Mouse (Mus musculus) lung, embryonic 14.5 days (tissue): Measurements from ENCODE around the gene Tcf25. TPM values are rescaled to one million over a fixed set of nuclear protein-coding genes. Genes with fewer than 3 reads are reported as not detected.

ENCODE experiments used
- ATAC-seq: fragments of 200-750 bp; cut with Nextera tagmentation; 2 replicates; pipeline ENCODE4 v1.8.0; 2017; ENCODE audit warnings: mild to moderate bottlenecking, moderate TSS enrichment, moderate library complexity; ENCODE audit not compliant: insufficient read depth
- DNase-seq: peaks from one replicate; pipeline ENCODE4 v3.0.0-alpha.2; 2015
- H3K27ac ChIP-seq: fragments of 300-500 bp; sonication (generic); 2 replicates; pipeline ENCODE4 v1.5.1; 2014; ENCODE audit warnings: low read depth, mild to moderate bottlenecking, moderate library complexity
- H3K27me3 ChIP-seq: fragments of 300-500 bp; sonication (generic); 2 replicates; pipeline ENCODE4 v1.6.1; 2014; ENCODE audit warnings: low read length, control low read depth; ENCODE audit not compliant: insufficient read depth
- H3K36me3 ChIP-seq: fragments of 300-500 bp; sonication (generic); 2 replicates; pipeline ENCODE4 v1.6.1; 2014; ENCODE audit warnings: control low read depth; ENCODE audit not compliant: insufficient read depth
- H3K4me1 ChIP-seq: fragments of 300-500 bp; sonication (generic); 2 replicates; pipeline ENCODE4 v1.6.1; 2014; ENCODE audit warnings: antibody characterized with exemption, control low read depth; ENCODE audit not compliant: insufficient read depth
- H3K4me2 ChIP-seq: fragments of 300-500 bp; sonication (generic); 2 replicates; pipeline ENCODE4 v1.6.1; 2014; ENCODE audit warnings: mild to moderate bottlenecking
- H3K4me3 ChIP-seq: fragments of 300-500 bp; sonication (generic); 2 replicates; pipeline ENCODE4 v1.5.1; 2014; ENCODE audit warnings: low read depth, low read length
- H3K9ac ChIP-seq: fragments of 300-500 bp; sonication (generic); 2 replicates; pipeline ENCODE4 v1.6.1; 2014
- H3K9me3 ChIP-seq: fragments of 300-500 bp; sonication (generic); 2 replicates; pipeline ENCODE4 v1.6.1; 2016; ENCODE audit warnings: low read depth, low read length, control low read depth
- CTCF ChIP-seq: IDR thresholded peaks from 2 replicates; pipeline ENCODE4 v1.5.1; 2016; ENCODE audit warnings: antibody characterized with exemption, low read depth
- WGBS: fragments of 180-500 bp; shearing (Covaris S2); extraction: QIAGEN DNeasy Blood & Tissue Kit; methylation state at CpG from one replicate; pipeline ENCODE4 v1.1.7; 2014; 5-methylcytosine and 5-hydroxymethylcytosine counted together
- polyA plus RNA-seq: library from polyadenylated mRNA; unstranded; fragments of >200 nt; fragmentation: Nextera tagmentation; extraction: Ambion mirVana; gene quantifications from 2 replicates; pipeline ENCODE4 v1.2.1, GENCODE M21; 2014

The Tcf25 gene
- polyA plus RNA-seq, 1 experiment from 2014 or later, result 146 TPM

DNA sequence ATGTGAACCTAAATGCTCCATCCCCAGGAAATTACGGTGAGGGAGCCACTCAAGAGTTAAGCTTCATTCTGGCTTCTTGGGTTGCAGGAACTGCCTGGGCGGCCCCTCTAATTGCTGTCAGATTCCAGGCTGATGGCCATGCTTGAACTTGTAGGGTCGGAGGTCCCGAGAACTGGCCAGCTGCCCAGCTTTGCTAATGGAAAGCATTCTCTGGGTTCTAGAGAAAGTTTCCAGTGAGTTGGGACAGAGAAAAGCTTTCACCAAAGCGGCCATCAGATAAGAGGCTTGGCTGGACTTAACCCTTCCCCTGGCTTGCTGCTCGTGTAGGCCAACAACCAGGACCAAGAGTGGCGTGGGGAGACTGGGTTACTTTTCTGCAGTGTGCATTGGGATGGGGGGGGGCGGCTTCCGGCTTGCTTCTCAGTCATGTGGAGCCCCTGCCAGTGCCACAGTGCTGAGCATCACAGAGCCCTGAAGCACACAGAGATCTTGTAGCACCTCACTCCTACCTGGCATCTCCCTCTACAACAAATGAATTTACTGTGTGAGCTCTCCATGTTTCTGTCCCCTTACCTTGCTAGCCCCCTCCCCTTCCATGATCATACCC, 25.2 kb upstream of the Tcf25 start:
- no peak for TF ChIP-seq CTCF
- Histone ChIP-seq H3K4me3 (no peak overlapping the region), H3K27me3 (peaks cover 3% of the 10 kb centered on the region; the same call in 1 of the 2 replicates), H3K4me2 (0 out of 2 replicates have a peak overlapping the region, but pooled peaks have one; percentile 32), H3K9ac (no peak overlapping the region), H3K4me1 (peaks cover 17% of the 10 kb centered on the region), H3K27ac (peak overlapping the region; percentile 77; the same call in 1 of the 2 replicates), H3K9me3 (no peaks in the 10 kb centered on the region), H3K36me3 (no peaks in the 10 kb centered on the region)
- ATAC-seq (peak; percentile 81), DNase-seq (peak; percentile 98)
- 22% methylated on average over 9 of the region's 9 CpGs for WGBS

DNA sequence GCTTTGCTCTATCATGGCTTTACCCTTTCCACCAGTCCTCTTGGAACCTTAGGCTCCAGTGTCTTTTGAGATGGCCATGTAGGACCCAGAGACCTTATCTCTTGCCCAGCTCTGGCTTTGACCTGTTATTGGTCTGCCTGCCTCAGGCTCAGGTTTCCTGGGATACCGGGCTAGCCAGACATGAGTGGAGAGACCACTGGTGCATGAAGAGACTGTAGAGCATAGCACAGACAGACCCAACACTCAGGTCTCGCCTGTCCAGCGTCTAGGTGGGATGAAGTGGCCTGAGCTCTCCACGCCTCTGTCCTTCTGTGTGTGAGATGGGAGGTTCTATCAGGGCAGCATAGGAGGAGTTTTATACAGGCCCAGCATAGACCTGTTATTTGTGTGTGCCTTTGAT, 24.5 kb upstream of the Tcf25 start:
- Histone ChIP-seq H3K36me3 (no peaks in the 10 kb centered on the region), H3K27ac (peak overlapping the region; percentile 77; the same call in 1 of the 2 replicates), H3K4me3 (no peak overlapping the region), H3K4me1 (peaks cover 17% of the 10 kb centered on the region), H3K27me3 (peaks cover 4% of the 10 kb centered on the region; the same call in 1 of the 2 replicates), H3K4me2 (no peak overlapping the region), H3K9ac (no peak overlapping the region), H3K9me3 (no peaks in the 10 kb centered on the region)
- DNase-seq (no peak), ATAC-seq (no peak; the same call in 1 of the 2 replicates)
- no peak for TF ChIP-seq CTCF
- WGBS, result 69% methylated on average over 4 of the region's 4 CpGs

DNA sequence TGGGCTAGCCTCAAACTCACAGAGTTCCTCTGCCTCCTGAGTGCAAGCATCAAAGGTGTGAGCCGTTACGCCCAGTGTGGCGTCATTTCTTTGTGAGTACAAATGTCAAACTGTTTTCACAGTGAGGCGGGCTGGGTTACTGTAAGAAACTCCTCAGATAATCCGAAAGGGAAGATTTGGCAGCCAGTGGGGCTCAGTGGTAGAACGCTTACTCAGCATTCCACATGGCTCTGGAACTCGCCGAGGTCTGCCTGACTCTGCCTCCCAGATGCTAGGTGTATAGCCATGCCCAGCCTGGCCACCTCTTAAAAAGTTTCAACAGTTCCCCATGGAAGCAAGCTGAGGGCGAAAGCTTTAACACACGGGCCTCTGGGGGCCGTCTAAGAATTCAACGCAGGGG, 21.4 kb upstream of the Tcf25 start:
- Histone ChIP-seq H3K27ac (no peak overlapping the region), H3K9me3 (no peaks in the 10 kb centered on the region), H3K4me1 (peaks cover 14% of the 10 kb centered on the region), H3K4me3 (no peak overlapping the region), H3K9ac (no peak overlapping the region), H3K36me3 (no peaks in the 10 kb centered on the region), H3K4me2 (no peak overlapping the region), H3K27me3 (peaks cover 4% of the 10 kb centered on the region; the same call in 1 of the 2 replicates)
- no peak for TF ChIP-seq CTCF
- DNase-seq, result no peak
- ATAC-seq, result no peak
- WGBS, result 79% methylated on average over 12 of the region's 12 CpGs

DNA sequence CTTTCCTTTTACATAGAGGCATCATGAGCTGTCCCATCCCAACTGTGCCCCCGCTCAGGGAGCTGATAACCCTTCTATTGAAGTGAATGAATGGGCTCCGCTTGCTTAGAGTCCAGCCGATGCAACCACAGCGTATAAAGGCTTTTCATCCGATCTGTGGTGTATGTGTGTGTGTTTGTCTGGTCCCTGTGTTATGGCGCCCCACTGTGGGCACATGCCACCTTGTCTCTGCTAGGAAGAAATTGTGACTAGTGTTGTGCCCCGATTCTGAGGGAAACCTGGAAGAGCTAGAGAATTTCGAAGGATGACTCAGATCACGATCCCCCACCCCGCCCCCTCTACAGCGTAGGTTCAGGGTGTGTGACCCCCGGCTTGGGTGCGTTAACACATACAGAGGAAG, 20.8 kb upstream of the Tcf25 start:
- 48% methylated on average over 13 of the region's 13 CpGs for WGBS
- ATAC-seq, result no peak
- DNase-seq, result peak; percentile 77

DNA sequence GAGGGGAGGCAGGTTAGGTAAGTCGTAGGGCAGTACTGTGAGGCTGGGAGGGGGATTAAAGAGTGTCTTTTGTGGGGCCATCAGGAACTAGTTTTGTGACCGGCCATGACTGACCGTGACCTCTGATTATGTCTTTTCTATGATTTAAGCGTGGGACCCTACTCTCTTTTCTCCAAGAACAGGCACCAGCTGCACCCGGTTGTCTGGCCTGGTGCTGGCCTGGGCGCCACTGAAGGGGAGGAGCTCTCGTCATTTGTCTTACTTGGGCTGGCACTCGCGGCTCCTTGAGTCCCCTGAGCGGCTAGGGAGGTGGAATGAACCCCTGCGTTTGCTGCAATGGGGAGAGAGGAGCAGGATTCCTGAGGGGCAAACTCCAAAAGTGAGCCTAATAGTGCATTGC, 20.3 kb upstream of the Tcf25 start:
- Histone ChIP-seq H3K9ac (no peak overlapping the region), H3K9me3 (no peaks in the 10 kb centered on the region), H3K4me3 (no peak overlapping the region), H3K27ac (no peak overlapping the region), H3K4me2 (no peak overlapping the region), H3K4me1 (peaks cover 8% of the 10 kb centered on the region; the same call in 1 of the 2 replicates), H3K36me3 (no peaks in the 10 kb centered on the region), H3K27me3 (peaks cover 4% of the 10 kb centered on the region; the same call in 1 of the 2 replicates)
- ATAC-seq (no peak), DNase-seq (no peak)
- 35% methylated on average over 11 of the region's 11 CpGs for WGBS
- no peak for TF ChIP-seq CTCF

More for the DNA sequence above, 20.8 kb upstream of the Tcf25 start:
- TF ChIP-seq CTCF, result peak; percentile 75
- H3K9me3 ChIP-seq, result no peaks in the 10 kb centered on the region
- no peak overlapping the region for H3K27ac ChIP-seq
- H3K4me2 ChIP-seq, result no peak overlapping the region
- no peak overlapping the region for H3K9ac ChIP-seq
- no peak overlapping the region for H3K4me3 ChIP-seq
- H3K27me3 ChIP-seq, result peaks cover 4% of the 10 kb centered on the region; the same call in 1 of the 2 replicates
- peaks cover 11% of the 10 kb centered on the region; the same call in 1 of the 2 replicates for H3K4me1 ChIP-seq
- H3K36me3 ChIP-seq, result no peaks in the 10 kb centered on the region

DNA sequence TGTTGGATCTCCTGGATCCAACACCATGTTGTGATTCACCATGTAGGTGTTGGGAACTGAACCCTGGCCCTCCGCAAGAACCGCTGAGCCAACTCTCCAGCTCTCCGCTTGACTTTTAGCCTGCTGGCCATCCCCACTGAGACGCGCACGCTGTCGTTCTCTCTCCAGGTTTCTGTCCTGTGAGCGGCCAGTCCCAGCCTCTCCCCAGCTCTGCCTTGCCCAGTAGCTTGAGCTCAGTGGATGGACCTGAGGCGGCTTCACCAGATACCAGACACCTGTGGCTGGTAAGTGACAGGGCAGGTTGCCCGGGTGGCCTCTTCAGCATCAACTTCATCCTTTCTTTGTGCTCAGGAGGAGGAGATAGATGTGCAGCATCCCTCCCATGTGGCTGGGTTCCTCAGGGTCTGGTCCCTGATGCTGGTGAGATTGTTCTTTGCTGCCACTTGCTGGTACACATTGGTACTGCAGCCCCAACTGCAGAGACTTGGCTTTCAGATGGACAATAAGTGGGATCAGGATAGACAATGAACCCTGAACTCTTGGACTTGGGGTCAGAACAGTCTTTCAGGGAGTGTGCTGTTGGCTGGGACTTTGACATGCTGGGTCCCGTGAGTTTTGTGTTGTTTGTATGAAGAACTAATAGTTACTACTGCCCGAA, 12.3 kb upstream of the Tcf25 start:
- Histone ChIP-seq H3K4me2 (no peak overlapping the region), H3K36me3 (no peaks in the 10 kb centered on the region), H3K27me3 (no peaks in the 10 kb centered on the region), H3K4me3 (no peak overlapping the region), H3K9me3 (no peaks in the 10 kb centered on the region), H3K9ac (no peak overlapping the region), H3K27ac (no peak overlapping the region), H3K4me1 (no peaks in the 10 kb centered on the region)
- peak; percentile 99 for TF ChIP-seq CTCF
- 36% methylated on average over 12 of the region's 12 CpGs for WGBS
- ATAC-seq (no peak), DNase-seq (peak; percentile 92)

DNA sequence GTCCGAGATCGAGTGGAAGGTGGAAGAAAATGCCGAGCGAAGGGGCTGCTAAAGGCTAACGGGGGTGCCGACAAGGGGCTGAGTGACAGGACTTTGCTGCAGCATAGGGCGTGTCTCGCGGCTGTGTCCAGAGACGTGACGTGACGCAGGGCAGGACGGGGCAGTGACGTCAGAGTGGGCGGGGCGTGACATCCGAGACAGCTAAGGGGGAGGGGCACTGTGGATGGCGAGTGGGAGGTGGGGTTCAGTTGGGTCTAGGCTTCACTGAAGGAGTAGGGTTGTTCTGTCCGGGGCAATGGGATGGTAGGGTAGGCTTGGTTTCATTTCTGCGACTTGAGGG, 656 bp downstream of the Tcf25 start:
- peak overlapping the region; percentile 85 for H3K4me2 ChIP-seq
- WGBS, result under 1% methylated on average over 20 of the region's 20 CpGs
- no peak for TF ChIP-seq CTCF
- peaks cover 7% of the 10 kb centered on the region; the same call in 1 of the 2 replicates for H3K36me3 ChIP-seq
- H3K27me3 ChIP-seq, result no peaks in the 10 kb centered on the region
- peaks cover 4% of the 10 kb centered on the region; the same call in 1 of the 2 replicates for H3K4me1 ChIP-seq
- ATAC-seq, result peak; percentile 82
- peak overlapping the region; percentile 91 for H3K9ac ChIP-seq
- DNase-seq, result peak; percentile 97
- H3K9me3 ChIP-seq, result no peaks in the 10 kb centered on the region
- H3K27ac ChIP-seq, result peak overlapping the region; percentile 98
- peak overlapping the region; percentile 84 for H3K4me3 ChIP-seq
